Mouse (Mus musculus): ENCODE measurements around the gene Lcn9.

DNA sequence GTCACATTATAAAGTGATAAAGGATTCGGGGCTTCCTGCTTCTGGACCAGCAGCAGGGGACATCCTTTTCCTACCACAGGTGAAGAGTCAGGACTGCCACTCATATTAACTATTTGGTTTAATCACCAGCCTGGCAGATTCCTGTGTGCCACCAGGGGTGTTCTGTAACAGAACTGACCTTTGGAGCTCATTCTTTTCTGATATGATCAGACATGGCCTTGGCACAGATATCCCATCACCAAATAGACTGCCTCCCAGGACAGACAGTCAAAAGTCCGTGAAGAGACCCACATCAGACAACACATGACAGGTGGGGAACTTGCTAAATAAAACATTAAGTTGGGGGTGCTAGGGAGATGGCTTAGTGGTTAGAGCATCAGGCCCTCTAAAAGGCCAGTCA, 11.2 kb upstream of the Lcn9 start:
- TF ChIP-seq CTCF (IDR thresholded peaks at IDR 0.05; ENCODE audit: borderline replicate concordance, insufficient read depth, low read depth, low read length) = no peak
- no peak for TF ChIP-seq POLR2A (IDR thresholded peaks at IDR 0.05; ENCODE audit: borderline replicate concordance, insufficient read depth, low read length)

Measured in cerebellum, adult 2 months (tissue).